Mouse (Mus musculus): ENCODE measurements around the gene Vmn1r69.

Vmn1r69 gene

GRCm38 (mm10) chr7:10613559-10613958 lies at the start of gene Vmn1r69:
Vmn1r69 (minus strand) TSS chr7:10613659.
- DNase-seq, result no peak

- no peak for DNase-seq
Measured at GRCm38 (mm10) chr7:10631232-10631631, 17.8 kb upstream of the Vmn1r69 start, which contains the start of gene Vmn1r70. Vmn1r70 (plus strand) TSS chr7:10631532.

GRCm38 (mm10) chr7:10558385-10558784 lies 55.1 kb downstream of the Vmn1r69 start, which contains the start of gene Vmn1r68:
Vmn1r68 (minus strand) TSS chr7:10558485.
- DNase-seq, result no peak

Measured in kidney, postnatal 25 days (tissue).